Mouse (Mus musculus): ENCODE results near the gene Cabp2. TPM values are rescaled to one million over a fixed set of nuclear protein-coding genes. Genes with fewer than 3 reads are reported as not detected.
"Not testable (repeated sequence)": the region's sequence is repeated elsewhere in the genome, so short reads cannot be mapped to it uniquely, and the experiment has no call there.

Gene Cabp2
- not detected in 2 replicates for polyA plus RNA-seq (2011; ENCODE audit: insufficient read length, low read depth, missing spikeins)

GRCm38 (mm10) chr19:4081394-4081793 is at the start of gene Cabp2:
Gene Cabp2 (plus strand): TSS chr19:4081578.
- Histone ChIP-seq H3K4me1 (ENCODE audit: control insufficient read depth, insufficient read depth, low read length) (no peaks in the 10 kb centered on the region), H3K4me3 (ENCODE audit: insufficient read depth, low read length) (no peak within 1 kb of the TSS), H3K27ac (ENCODE audit: insufficient read depth, low read length) (no peak within 1 kb of the TSS)
- TF ChIP-seq CTCF (IDR thresholded peaks at IDR 0.05; ENCODE audit: borderline replicate concordance, insufficient read depth, low read length) (no peak), POLR2A (IDR thresholded peaks at IDR 0.05; ENCODE audit: low read depth, low read length) (no peak)

GRCm38 (mm10) chr19:4032668-4033067 is 48.7 kb upstream of the Cabp2 start:
- TF ChIP-seq CTCF (IDR thresholded peaks at IDR 0.05; ENCODE audit: borderline replicate concordance, insufficient read depth, low read length) (no peak), POLR2A (IDR thresholded peaks at IDR 0.05; ENCODE audit: low read depth, low read length) (no peak)
- H3K27ac ChIP-seq (ENCODE audit: insufficient read depth, low read length), result no peak overlapping the region
- no peak overlapping the region for H3K4me3 ChIP-seq (ENCODE audit: insufficient read depth, low read length)
- no peaks in the 10 kb centered on the region for H3K4me1 ChIP-seq (ENCODE audit: control insufficient read depth, insufficient read depth, low read length)

- Histone ChIP-seq H3K4me3 (ENCODE audit: insufficient read depth, low read length) (no peak overlapping the region), H3K4me1 (ENCODE audit: control insufficient read depth, insufficient read depth, low read length) (no peaks in the 10 kb centered on the region), H3K27ac (ENCODE audit: insufficient read depth, low read length) (no peak overlapping the region)
- TF ChIP-seq POLR2A (IDR thresholded peaks at IDR 0.05; ENCODE audit: low read depth, low read length), result no peak
- TF ChIP-seq CTCF (IDR thresholded peaks at IDR 0.05; ENCODE audit: borderline replicate concordance, insufficient read depth, low read length), result no peak
These were observed 48.1 kb upstream of the Cabp2 start for GRCm38 (mm10) chr19:4033298-4033697.

DNA sequence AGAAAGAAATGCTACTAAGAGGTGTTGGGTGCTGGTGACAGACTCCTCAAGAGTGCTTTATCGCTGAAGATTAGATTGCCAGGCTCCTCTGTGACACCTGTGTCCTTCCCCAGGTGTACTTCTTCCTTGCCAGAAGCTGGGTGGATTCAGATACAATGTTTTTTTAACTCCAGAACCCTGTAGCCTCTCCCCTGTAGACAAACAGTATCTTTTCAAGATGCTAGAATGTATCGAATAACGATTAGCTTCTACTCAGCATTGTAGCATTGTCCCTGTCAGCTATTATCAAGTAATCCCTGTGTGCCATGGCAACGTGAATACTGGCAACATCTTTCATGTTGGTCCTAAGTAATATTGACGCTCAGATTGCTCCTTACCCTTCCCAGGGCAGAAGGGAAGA is 47.6 kb upstream of the Cabp2 start:
- Histone ChIP-seq H3K4me1 (ENCODE audit: control insufficient read depth, insufficient read depth, low read length) (no peaks in the 10 kb centered on the region), H3K27ac (ENCODE audit: insufficient read depth, low read length) (no peak overlapping the region), H3K4me3 (ENCODE audit: insufficient read depth, low read length) (no peak overlapping the region)
- TF ChIP-seq CTCF (IDR thresholded peaks at IDR 0.05; ENCODE audit: borderline replicate concordance, insufficient read depth, low read length) (no peak), POLR2A (IDR thresholded peaks at IDR 0.05; ENCODE audit: low read depth, low read length) (no peak)

- no peak overlapping the region; the same call in 1 of the 2 replicates for H3K4me3 ChIP-seq (ENCODE audit: insufficient read depth, low read length)
- H3K27ac ChIP-seq (ENCODE audit: insufficient read depth, low read length), result no peak overlapping the region
- TF ChIP-seq POLR2A (IDR thresholded peaks at IDR 0.05; ENCODE audit: low read depth, low read length) (no peak), CTCF (IDR thresholded peaks at IDR 0.05; ENCODE audit: borderline replicate concordance, insufficient read depth, low read length) (no peak)
- H3K4me1 ChIP-seq (ENCODE audit: control insufficient read depth, insufficient read depth, low read length), result no peaks in the 10 kb centered on the region
These were observed 44.9 kb upstream of the Cabp2 start for GRCm38 (mm10) chr19:4036327-4037045.

- 0 out of 2 replicates have a peak overlapping the region, but pooled peaks have one; percentile 17 for H3K27ac ChIP-seq (ENCODE audit: insufficient read depth, low read length)
- not testable (repeated sequence) for H3K4me1 ChIP-seq (ENCODE audit: control insufficient read depth, insufficient read depth, low read length)
- peak overlapping the region; percentile 73 for H3K4me3 ChIP-seq (ENCODE audit: insufficient read depth, low read length)
These were observed 44.1 kb upstream of the Cabp2 start for GRCm38 (mm10) chr19:4037154-4037787.

GRCm38 (mm10) chr19:4037788-4038232 is 43.6 kb upstream of the Cabp2 start, which contains the start of gene Gstp1:
Gene Gstp1 (minus strand): TSS chr19:4037985.
- TF ChIP-seq POLR2A (IDR thresholded peaks at IDR 0.05; ENCODE audit: low read depth, low read length) (peak; percentile 98), CTCF (IDR thresholded peaks at IDR 0.05; ENCODE audit: borderline replicate concordance, insufficient read depth, low read length) (no peak)
- Histone ChIP-seq H3K4me1 (ENCODE audit: control insufficient read depth, insufficient read depth, low read length) (no peaks in the 10 kb centered on the region), H3K27ac (ENCODE audit: insufficient read depth, low read length) (peak within 1 kb of the TSS; percentile 49; the same call in 1 of the 2 replicates), H3K4me3 (ENCODE audit: insufficient read depth, low read length) (peak within 1 kb of the TSS; percentile 73)

GRCm38 (mm10) chr19:4040941-4041340 is 40.4 kb upstream of the Cabp2 start:
- H3K4me1 ChIP-seq (ENCODE audit: control insufficient read depth, insufficient read depth, low read length); H3K4me3 ChIP-seq (ENCODE audit: insufficient read depth, low read length); H3K27ac ChIP-seq (ENCODE audit: insufficient read depth, low read length): not testable (repeated sequence)

DNA sequence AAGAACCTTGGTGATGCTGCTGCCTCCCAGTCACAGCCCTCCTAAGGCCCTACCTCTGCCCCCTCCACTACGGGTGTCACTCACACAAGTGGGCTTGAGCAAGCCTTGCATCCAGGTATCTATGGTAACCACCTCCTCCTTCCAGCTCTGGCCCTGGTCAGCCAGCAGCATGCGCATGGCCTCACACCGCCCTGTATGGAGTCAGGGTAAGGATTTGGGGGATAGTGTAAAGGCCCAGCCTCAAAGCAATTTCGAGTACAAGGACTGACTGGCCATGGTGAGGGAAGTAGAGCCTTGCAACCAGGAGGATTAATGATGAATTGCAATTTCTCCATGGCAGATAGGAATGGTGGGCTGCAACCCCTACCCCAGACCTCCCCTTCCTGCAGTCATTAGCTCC is 39.9 kb upstream of the Cabp2 start:
- H3K27ac ChIP-seq (ENCODE audit: insufficient read depth, low read length); H3K4me3 ChIP-seq (ENCODE audit: insufficient read depth, low read length); H3K4me1 ChIP-seq (ENCODE audit: control insufficient read depth, insufficient read depth, low read length): not testable (repeated sequence)

- Histone ChIP-seq H3K27ac (ENCODE audit: insufficient read depth, low read length) (no peak overlapping the region), H3K4me1 (ENCODE audit: control insufficient read depth, insufficient read depth, low read length) (no peaks in the 10 kb centered on the region), H3K4me3 (ENCODE audit: insufficient read depth, low read length) (no peak overlapping the region)
- TF ChIP-seq CTCF (IDR thresholded peaks at IDR 0.05; ENCODE audit: borderline replicate concordance, insufficient read depth, low read length), result no peak
- no peak for TF ChIP-seq POLR2A (IDR thresholded peaks at IDR 0.05; ENCODE audit: low read depth, low read length)
These were observed 39.3 kb upstream of the Cabp2 start for GRCm38 (mm10) chr19:4042124-4042523.

- not testable (repeated sequence) for H3K27ac ChIP-seq (ENCODE audit: insufficient read depth, low read length); H3K4me3 ChIP-seq (ENCODE audit: insufficient read depth, low read length)
These were observed 37.3 kb upstream of the Cabp2 start for GRCm38 (mm10) chr19:4044109-4044508.

More at GRCm38 (mm10) chr19:4044109-4044508, 37.3 kb upstream of the Cabp2 start:
- not testable (repeated sequence) for H3K4me1 ChIP-seq (ENCODE audit: control insufficient read depth, insufficient read depth, low read length)
